Mouse (Mus musculus) hematopoietic multipotent progenitor cell, adult 10-12 weeks (in vitro differentiated cells): Measurements from ENCODE around the gene Gm43638. TPM values are rescaled to one million over a fixed set of nuclear protein-coding genes. Genes with fewer than 3 reads are reported as not detected.

ENCODE experiments used
- polyA plus RNA-seq: library from polyadenylated mRNA; stranded (reverse); fragments of >175 nt; gene quantifications from 2 replicates; pipeline ENCODE4 v1.2.3, GENCODE M21; 2012; ENCODE audit warnings: low replicate concordance

Gene Gm43638
- polyA plus RNA-seq = not detected in 2 replicates

GRCm38 (mm10) chr5:87486706-87487105, at the start of gene Gm43638:
Gene Gm43638 (minus strand): TSS chr5:87486806.

DNA sequence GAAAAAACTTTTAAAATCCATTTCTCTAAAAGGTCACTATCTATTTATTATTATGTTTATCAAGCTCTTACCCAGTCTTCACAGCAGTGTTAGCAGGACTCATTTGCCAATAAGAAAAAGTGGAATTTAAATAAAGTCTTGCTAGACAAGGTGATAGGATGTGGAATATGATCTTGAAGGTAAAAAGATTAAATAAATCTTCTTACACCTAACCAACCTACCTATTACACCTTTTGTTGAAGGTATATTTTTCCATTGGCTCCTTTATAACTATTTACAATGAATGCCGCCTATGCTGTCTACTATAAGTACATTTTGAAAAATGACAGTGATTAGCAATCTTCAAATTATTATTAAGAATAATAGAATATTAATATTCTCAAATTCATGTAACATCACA, 4.2 kb upstream of the Gm43638 start, which contains the start of gene Ugt2a1:
TSS of gene Ugt2a1 (minus strand) at position 101 of the 400 bp plus-strand sequence.

GRCm38 (mm10) chr5:87482160-87482559, 4.4 kb downstream of the Gm43638 start, which contains the start of gene Ugt2a2:
Gene Ugt2a2 (minus strand): TSS chr5:87482260.

DNA sequence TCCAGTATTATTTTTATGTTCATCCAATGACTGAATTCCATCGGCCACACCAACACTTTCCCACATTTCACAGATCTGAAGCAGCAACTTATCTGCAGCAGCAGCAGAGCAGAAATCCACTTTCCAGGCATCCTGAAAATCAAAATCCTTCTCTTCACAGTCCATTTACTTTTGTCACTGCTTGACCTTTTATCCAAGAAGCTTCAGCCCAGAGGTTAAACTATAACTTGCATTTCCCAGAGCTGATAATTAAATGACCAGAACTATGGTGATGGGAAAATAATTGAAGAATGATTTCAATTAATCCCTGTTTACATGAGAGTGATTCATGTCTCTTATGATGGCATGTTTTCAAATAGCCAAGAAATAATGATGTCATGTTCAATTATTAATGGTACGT, 62.6 kb downstream of the Gm43638 start, which contains the start of gene Ugt2b38:
TSS of gene Ugt2b38 (minus strand) at position 163 of the 400 bp plus-strand sequence.

Other genes with a start within 250 kb of the Gm43638 start
- gene Ugt2b37, start 232.0 kb downstream of the Gm43638 start, polyA plus RNA-seq = not detected in 2 replicates
- not detected in 2 replicates for gene Ugt2a3, start 149.6 kb downstream of the Gm43638 start, polyA plus RNA-seq
- gene Ugt2b38, start 62.6 kb downstream of the Gm43638 start, polyA plus RNA-seq = not detected in 2 replicates
- not detected in 2 replicates for gene Ugt2a2, start 4.5 kb downstream of the Gm43638 start, polyA plus RNA-seq
- not detected in 2 replicates for gene Ugt2a1, start 4.1 kb upstream of the Gm43638 start, polyA plus RNA-seq
- gene Sult1b1, start 51.4 kb upstream of the Gm43638 start, polyA plus RNA-seq = not detected in 2 replicates
- gene Sult1d1, start 82.2 kb upstream of the Gm43638 start, polyA plus RNA-seq = not detected in 2 replicates
- gene Sult1e1, start 104.8 kb upstream of the Gm43638 start, polyA plus RNA-seq = not detected in 2 replicates
- gene Csn1s1, start 179.4 kb upstream of the Gm43638 start, polyA plus RNA-seq = not detected in 2 replicates
- not detected in 2 replicates for gene Csn2, start 212.8 kb upstream of the Gm43638 start, polyA plus RNA-seq